Mouse (Mus musculus): Measurements from ENCODE around the gene Gm17190. TPM values are rescaled to one million over a fixed set of nuclear protein-coding genes. Genes with fewer than 3 reads are reported as not detected.
"Not testable (repeated sequence)": the region's sequence is repeated elsewhere in the genome, so short reads cannot be mapped to it uniquely, and the experiment has no call there.

The Gm17190 gene
- not detected in 2 replicates for polyA plus RNA-seq (2015; fragmentation: Nextera tagmentation; extraction: Ambion mirVana)

DNA sequence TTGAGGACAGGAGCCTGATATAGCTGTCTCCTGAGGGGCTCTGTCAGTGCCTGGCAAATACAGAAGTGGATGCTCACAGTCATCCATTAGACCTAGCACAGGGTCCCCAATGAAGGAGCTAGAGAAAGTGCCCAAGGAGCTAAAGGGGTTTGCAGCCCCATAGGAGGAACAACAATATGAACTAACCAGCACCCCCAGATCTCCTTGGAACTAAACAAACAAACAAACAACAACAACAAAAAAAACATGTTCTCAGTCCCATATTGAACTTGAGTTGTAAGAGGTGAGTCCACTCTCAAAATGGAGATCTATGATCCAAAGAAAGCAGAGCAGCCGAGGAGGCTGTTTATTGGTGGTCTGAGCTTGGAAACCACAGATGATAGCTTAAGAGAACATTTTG is at the start of gene Gm17190:
Gene Gm17190, plus strand, starts transcription at position 301 of the 400 bp plus-strand sequence.
- H3K4me3 ChIP-seq (ENCODE audit: low read depth, low read length); ATAC-seq; H3K27ac ChIP-seq (ENCODE audit: low read depth, low read length); H3K4me1 ChIP-seq (replicated peaks; ENCODE audit: control insufficient read depth, insufficient read depth, low read length); H3K4me2 ChIP-seq (replicated peaks; ENCODE audit: low read depth); H3K27me3 ChIP-seq (replicated peaks; ENCODE audit: control insufficient read depth, insufficient read depth, low read length); H3K9ac ChIP-seq (ENCODE audit: low read depth, low read length); H3K9me3 ChIP-seq (ENCODE audit: control insufficient read depth); H3K36me3 ChIP-seq (ENCODE audit: control insufficient read depth, insufficient read depth): not testable (repeated sequence)
- WGBS = 76% methylated on average over 1 of the region's 1 CpGs

DNA sequence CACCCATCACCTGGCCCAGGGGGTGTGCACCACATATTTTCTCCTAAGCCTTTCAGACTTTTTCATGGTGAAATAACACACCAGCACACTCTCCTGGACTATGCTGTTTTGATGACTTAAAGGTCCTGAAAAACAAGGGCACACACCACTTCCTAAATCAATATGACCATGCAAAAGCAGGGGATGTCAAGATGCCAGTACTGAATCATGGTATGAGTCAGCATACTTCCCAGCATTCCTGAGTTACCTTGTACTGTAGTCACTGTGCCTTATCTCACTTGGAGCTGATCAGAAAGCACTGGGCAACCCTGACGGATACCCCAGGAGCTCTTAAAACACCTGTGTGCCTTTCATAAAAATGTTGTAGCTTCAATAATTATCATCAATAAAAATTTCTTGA is 42.3 kb upstream of the Gm17190 start:
- TF ChIP-seq CTCF (IDR thresholded peaks at IDR 0.05; ENCODE audit: low read depth) = no peak
- Histone ChIP-seq H3K4me3 (ENCODE audit: low read depth, low read length) (no peak overlapping the region), H3K9me3 (ENCODE audit: control insufficient read depth) (no peaks in the 10 kb centered on the region), H3K9ac (ENCODE audit: low read depth, low read length) (no peak overlapping the region), H3K36me3 (ENCODE audit: control insufficient read depth, insufficient read depth) (no peaks in the 10 kb centered on the region), H3K27me3 (replicated peaks; ENCODE audit: control insufficient read depth, insufficient read depth, low read length) (no peaks in the 10 kb centered on the region), H3K4me2 (replicated peaks; ENCODE audit: low read depth) (no peak overlapping the region), H3K4me1 (replicated peaks; ENCODE audit: control insufficient read depth, insufficient read depth, low read length) (no peaks in the 10 kb centered on the region), H3K27ac (ENCODE audit: low read depth, low read length) (no peak overlapping the region)
- 39% methylated on average over 1 of the region's 1 CpGs for WGBS
- no peak for ATAC-seq

DNA sequence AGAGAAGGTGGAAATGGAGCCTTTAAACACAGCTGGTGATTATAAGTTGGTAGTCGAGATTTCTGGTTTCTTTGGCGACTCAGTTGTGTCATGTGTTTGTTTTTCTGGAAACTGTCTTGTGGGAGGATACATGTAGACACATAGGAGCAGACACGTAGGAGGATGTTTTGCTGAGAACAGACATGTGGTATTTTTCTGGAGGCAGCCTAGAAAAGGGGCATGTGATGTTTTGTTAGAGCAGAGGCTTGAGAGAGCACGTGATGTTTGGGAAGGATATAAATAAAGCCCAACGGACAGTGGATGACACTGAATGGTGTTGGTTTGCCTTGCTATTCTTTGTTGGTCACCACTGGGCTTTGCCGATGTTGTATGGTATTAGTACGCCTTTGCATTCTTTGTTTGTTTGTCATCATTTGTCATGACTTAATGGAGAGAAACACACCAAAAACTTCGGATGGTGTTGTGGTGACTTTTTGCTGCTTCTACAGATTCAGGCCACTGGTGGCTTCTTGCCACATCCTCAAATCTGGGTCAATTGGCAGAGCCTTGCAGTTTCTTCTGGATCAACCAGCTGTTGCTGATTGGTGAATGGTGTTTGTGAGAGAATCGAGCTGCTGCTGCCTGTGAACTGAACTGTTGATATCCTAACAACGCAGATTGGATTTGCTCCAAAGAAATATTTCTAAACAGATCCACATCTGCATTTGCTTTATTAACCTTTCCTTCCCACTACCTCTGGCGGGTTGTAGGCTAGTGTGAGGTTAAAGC is 41.4 kb upstream of the Gm17190 start:
- ATAC-seq = no peak
- TF ChIP-seq CTCF (IDR thresholded peaks at IDR 0.05; ENCODE audit: low read depth) = no peak
- Histone ChIP-seq H3K4me3 (ENCODE audit: low read depth, low read length) (no peak overlapping the region), H3K27me3 (replicated peaks; ENCODE audit: control insufficient read depth, insufficient read depth, low read length) (no peaks in the 10 kb centered on the region), H3K36me3 (ENCODE audit: control insufficient read depth, insufficient read depth) (no peaks in the 10 kb centered on the region), H3K4me1 (replicated peaks; ENCODE audit: control insufficient read depth, insufficient read depth, low read length) (no peaks in the 10 kb centered on the region), H3K27ac (ENCODE audit: low read depth, low read length) (no peak overlapping the region), H3K9me3 (ENCODE audit: control insufficient read depth) (no peaks in the 10 kb centered on the region), H3K9ac (ENCODE audit: low read depth, low read length) (no peak overlapping the region), H3K4me2 (replicated peaks; ENCODE audit: low read depth) (no peak overlapping the region)
- WGBS = 68% methylated on average over 11 of the region's 11 CpGs

DNA sequence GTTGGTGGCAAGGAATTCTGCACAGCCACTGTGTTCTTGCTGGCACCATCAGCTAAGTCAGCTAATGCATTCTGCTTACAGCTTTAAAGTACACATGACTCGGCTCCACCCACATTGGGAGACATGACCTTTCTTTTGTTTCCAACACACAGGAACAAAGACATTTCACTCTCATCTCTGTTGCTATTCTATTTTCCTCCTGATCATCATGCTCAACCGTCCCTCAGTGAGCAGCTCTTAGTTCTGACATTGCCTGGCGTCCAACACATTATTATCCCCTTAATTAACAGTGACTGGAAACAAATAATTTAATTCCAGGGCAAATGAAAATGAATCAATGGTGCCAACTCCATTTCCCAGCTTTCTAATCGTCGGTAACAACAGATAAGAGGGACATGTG is 36.5 kb upstream of the Gm17190 start:
- no peak overlapping the region for H3K4me2 ChIP-seq (replicated peaks; ENCODE audit: low read depth)
- H3K4me1 ChIP-seq (replicated peaks; ENCODE audit: control insufficient read depth, insufficient read depth, low read length) = no peaks in the 10 kb centered on the region
- no peak overlapping the region for H3K4me3 ChIP-seq (ENCODE audit: low read depth, low read length)
- no peak for TF ChIP-seq CTCF (IDR thresholded peaks at IDR 0.05; ENCODE audit: low read depth)
- H3K27me3 ChIP-seq (replicated peaks; ENCODE audit: control insufficient read depth, insufficient read depth, low read length) = no peaks in the 10 kb centered on the region
- 62% methylated on average over 5 of the region's 5 CpGs for WGBS
- no peaks in the 10 kb centered on the region for H3K9me3 ChIP-seq (ENCODE audit: control insufficient read depth)
- no peak overlapping the region for H3K27ac ChIP-seq (ENCODE audit: low read depth, low read length)
- H3K36me3 ChIP-seq (ENCODE audit: control insufficient read depth, insufficient read depth) = no peaks in the 10 kb centered on the region
- H3K9ac ChIP-seq (ENCODE audit: low read depth, low read length) = no peak overlapping the region
- ATAC-seq = no peak

DNA sequence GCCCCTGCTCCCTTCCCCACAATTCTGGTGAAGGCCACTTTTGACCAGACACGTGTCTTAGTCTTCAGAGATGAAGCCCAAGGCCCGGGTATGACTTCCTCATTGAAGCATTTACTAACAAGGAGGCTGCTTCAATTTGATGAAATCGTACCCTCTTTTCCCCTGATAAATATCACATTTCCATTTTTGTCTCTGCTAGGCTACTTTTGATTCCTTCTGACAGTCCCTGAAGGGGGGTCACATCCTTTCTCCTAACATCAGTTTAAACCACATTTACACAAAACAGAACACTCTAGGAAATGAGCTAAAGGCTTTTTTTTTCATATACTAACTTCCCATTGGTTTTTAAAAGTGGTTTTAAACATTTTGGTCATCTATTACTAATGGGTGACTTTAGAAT is 29.1 kb upstream of the Gm17190 start:
- H3K27me3 ChIP-seq (replicated peaks; ENCODE audit: control insufficient read depth, insufficient read depth, low read length) = no peaks in the 10 kb centered on the region
- TF ChIP-seq CTCF (IDR thresholded peaks at IDR 0.05; ENCODE audit: low read depth) = no peak
- no peak for ATAC-seq
- no peaks in the 10 kb centered on the region for H3K36me3 ChIP-seq (ENCODE audit: control insufficient read depth, insufficient read depth)
- no peak overlapping the region for H3K9ac ChIP-seq (ENCODE audit: low read depth, low read length)
- H3K4me2 ChIP-seq (replicated peaks; ENCODE audit: low read depth) = no peak overlapping the region
- H3K4me1 ChIP-seq (replicated peaks; ENCODE audit: control insufficient read depth, insufficient read depth, low read length) = no peaks in the 10 kb centered on the region
- 81% methylated on average over 3 of the region's 3 CpGs for WGBS
- H3K9me3 ChIP-seq (ENCODE audit: control insufficient read depth) = no peaks in the 10 kb centered on the region
- no peak overlapping the region for H3K27ac ChIP-seq (ENCODE audit: low read depth, low read length)
- no peak overlapping the region for H3K4me3 ChIP-seq (ENCODE audit: low read depth, low read length)

DNA sequence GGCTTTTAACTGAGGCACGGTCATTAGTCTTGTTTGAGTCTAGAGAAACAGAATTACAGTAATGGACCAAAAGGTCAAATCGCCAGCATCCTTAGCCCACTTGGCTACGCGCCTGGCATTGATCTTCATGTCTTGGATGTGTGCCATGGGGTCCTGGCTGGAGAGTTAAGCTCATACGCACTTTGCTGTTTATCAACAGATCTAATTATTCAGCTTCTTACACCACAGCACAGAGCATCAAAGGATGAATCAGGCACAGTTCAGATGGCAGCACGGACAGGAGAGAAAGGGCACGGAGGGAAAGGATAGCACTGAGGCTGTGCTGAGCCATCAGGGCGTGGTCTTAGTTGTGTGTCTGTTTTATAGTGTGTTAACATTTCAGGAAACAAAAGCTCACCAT is 8.3 kb upstream of the Gm17190 start:
- H3K27me3 ChIP-seq (replicated peaks; ENCODE audit: control insufficient read depth, insufficient read depth, low read length) = no peaks in the 10 kb centered on the region
- WGBS = 62% methylated on average over 8 of the region's 8 CpGs
- no peak for TF ChIP-seq CTCF (IDR thresholded peaks at IDR 0.05; ENCODE audit: low read depth)

DNA sequence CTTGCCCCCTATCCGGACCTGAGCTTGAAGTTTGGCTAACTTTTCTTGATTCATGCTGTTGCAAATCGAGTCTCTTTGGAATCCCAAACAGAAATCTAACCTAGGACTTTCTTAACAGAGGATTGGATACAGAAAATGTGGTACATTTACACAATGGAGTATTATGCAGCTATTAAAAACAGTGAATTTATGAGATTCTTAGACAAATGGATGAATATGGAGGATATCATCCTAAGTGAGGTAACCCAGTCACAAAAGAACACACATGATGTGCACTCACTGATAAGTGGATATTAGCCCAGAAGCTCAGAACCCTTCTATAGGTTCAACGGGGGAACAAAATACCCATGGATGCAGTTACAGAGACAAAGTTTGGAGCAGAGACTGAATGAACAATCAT is 578 bp upstream of the Gm17190 start, which contains the start of gene Gm20075:
Gene Gm20075, minus strand, starts transcription at position 101 of the 400 bp plus-strand sequence.
- not testable (repeated sequence) for H3K27ac ChIP-seq (ENCODE audit: low read depth, low read length); H3K4me2 ChIP-seq (replicated peaks; ENCODE audit: low read depth); H3K27me3 ChIP-seq (replicated peaks; ENCODE audit: control insufficient read depth, insufficient read depth, low read length); H3K4me3 ChIP-seq (ENCODE audit: low read depth, low read length); H3K4me1 ChIP-seq (replicated peaks; ENCODE audit: control insufficient read depth, insufficient read depth, low read length); H3K36me3 ChIP-seq (ENCODE audit: control insufficient read depth, insufficient read depth); ATAC-seq; H3K9ac ChIP-seq (ENCODE audit: low read depth, low read length); H3K9me3 ChIP-seq (ENCODE audit: control insufficient read depth)
- 79% methylated on average over 3 of the region's 3 CpGs for WGBS

More for the DNA sequence above, 8.3 kb upstream of the Gm17190 start:
- ATAC-seq = no peak
- H3K9me3 ChIP-seq (ENCODE audit: control insufficient read depth) = no peaks in the 10 kb centered on the region
- no peak overlapping the region for H3K4me2 ChIP-seq (replicated peaks; ENCODE audit: low read depth)
- no peaks in the 10 kb centered on the region for H3K4me1 ChIP-seq (replicated peaks; ENCODE audit: control insufficient read depth, insufficient read depth, low read length)
- H3K9ac ChIP-seq (ENCODE audit: low read depth, low read length) = no peak overlapping the region
- no peaks in the 10 kb centered on the region for H3K36me3 ChIP-seq (ENCODE audit: control insufficient read depth, insufficient read depth)
- no peak overlapping the region for H3K27ac ChIP-seq (ENCODE audit: low read depth, low read length)
- H3K4me3 ChIP-seq (ENCODE audit: low read depth, low read length) = no peak overlapping the region

Measured in intestine, postnatal 0 days (tissue).